Mouse (Mus musculus): ENCODE data around the gene Sgf29. TPM values are rescaled to one million over a fixed set of nuclear protein-coding genes. Genes with fewer than 3 reads are reported as not detected.

Gene Sgf29
- polyA plus RNA-seq, 2 experiments from 2014 or later = 93.1 to 113 TPM

GRCm38 (mm10) chr7:126642545-126643243 lies 6.4 kb upstream of the Sgf29 start:
- peak; percentile 29 for ATAC-seq

GRCm38 (mm10) chr7:126643244-126643617 lies 5.9 kb upstream of the Sgf29 start:
- ATAC-seq = peak; percentile 77

GRCm38 (mm10) chr7:126644345-126644744 lies 4.8 kb upstream of the Sgf29 start:
- ATAC-seq = no peak

GRCm38 (mm10) chr7:126644914-126645313 lies 4.2 kb upstream of the Sgf29 start:
- no peak for ATAC-seq

- ATAC-seq = no peak
Measured at GRCm38 (mm10) chr7:126645708-126646107, 3.4 kb upstream of the Sgf29 start.

GRCm38 (mm10) chr7:126648486-126648885 lies 623 bp upstream of the Sgf29 start:
- no peak for ATAC-seq

- no peak for ATAC-seq
Measured at GRCm38 (mm10) chr7:126650852-126651251, 1.7 kb downstream of the Sgf29 start.

GRCm38 (mm10) chr7:126653991-126654390 lies 4.9 kb downstream of the Sgf29 start:
- ATAC-seq = no peak

GRCm38 (mm10) chr7:126655695-126656094 lies 6.6 kb downstream of the Sgf29 start:
- ATAC-seq = peak; percentile 92

GRCm38 (mm10) chr7:126657522-126657921 lies 8.4 kb downstream of the Sgf29 start:
- ATAC-seq = no peak

GRCm38 (mm10) chr7:126659771-126660170 lies 10.7 kb downstream of the Sgf29 start:
- no peak for ATAC-seq

- ATAC-seq = no peak
Measured at GRCm38 (mm10) chr7:126663646-126664045, 14.5 kb downstream of the Sgf29 start.

- no peak for ATAC-seq
Measured at GRCm38 (mm10) chr7:126665269-126665668, 16.2 kb downstream of the Sgf29 start.

GRCm38 (mm10) chr7:126667495-126668090 lies 18.5 kb downstream of the Sgf29 start:
- no peak for ATAC-seq

- no peak for ATAC-seq
Measured at GRCm38 (mm10) chr7:126668452-126668851, 19.3 kb downstream of the Sgf29 start.

- ATAC-seq = no peak
Measured at GRCm38 (mm10) chr7:126670152-126670551, 21.0 kb downstream of the Sgf29 start.

GRCm38 (mm10) chr7:126672111-126672510 lies 23.0 kb downstream of the Sgf29 start:
- no peak for ATAC-seq

GRCm38 (mm10) chr7:126675104-126675503 lies 26.0 kb downstream of the Sgf29 start:
- ATAC-seq = no peak

GRCm38 (mm10) chr7:126676207-126676606 lies 27.1 kb downstream of the Sgf29 start, which contains the start of gene Sult1a1:
Gene Sult1a1 (minus strand): TSS chr7:126676432.
- no peak for ATAC-seq

GRCm38 (mm10) chr7:126676631-126677220 lies 27.6 kb downstream of the Sgf29 start:
- no peak for ATAC-seq

- ATAC-seq = no peak
Measured at GRCm38 (mm10) chr7:126678545-126679341, 29.6 kb downstream of the Sgf29 start.

- no peak for ATAC-seq
Measured at GRCm38 (mm10) chr7:126679683-126680082, 30.6 kb downstream of the Sgf29 start.

GRCm38 (mm10) chr7:126681221-126681620 lies 32.1 kb downstream of the Sgf29 start:
- no peak for ATAC-seq

All from CD4-positive, CD25-positive, alpha-beta regulatory T cell, adult 4 months (primary cell).